Mouse (Mus musculus): ENCODE measurements around the gene Hmgb2. TPM values are rescaled to one million over a fixed set of nuclear protein-coding genes. Genes with fewer than 3 reads are reported as not detected.

Gene Hmgb2
- polyA plus RNA-seq (2015; fragmentation: Nextera tagmentation; extraction: Ambion mirVana), result 210 and 259 TPM in 2 replicates

DNA sequence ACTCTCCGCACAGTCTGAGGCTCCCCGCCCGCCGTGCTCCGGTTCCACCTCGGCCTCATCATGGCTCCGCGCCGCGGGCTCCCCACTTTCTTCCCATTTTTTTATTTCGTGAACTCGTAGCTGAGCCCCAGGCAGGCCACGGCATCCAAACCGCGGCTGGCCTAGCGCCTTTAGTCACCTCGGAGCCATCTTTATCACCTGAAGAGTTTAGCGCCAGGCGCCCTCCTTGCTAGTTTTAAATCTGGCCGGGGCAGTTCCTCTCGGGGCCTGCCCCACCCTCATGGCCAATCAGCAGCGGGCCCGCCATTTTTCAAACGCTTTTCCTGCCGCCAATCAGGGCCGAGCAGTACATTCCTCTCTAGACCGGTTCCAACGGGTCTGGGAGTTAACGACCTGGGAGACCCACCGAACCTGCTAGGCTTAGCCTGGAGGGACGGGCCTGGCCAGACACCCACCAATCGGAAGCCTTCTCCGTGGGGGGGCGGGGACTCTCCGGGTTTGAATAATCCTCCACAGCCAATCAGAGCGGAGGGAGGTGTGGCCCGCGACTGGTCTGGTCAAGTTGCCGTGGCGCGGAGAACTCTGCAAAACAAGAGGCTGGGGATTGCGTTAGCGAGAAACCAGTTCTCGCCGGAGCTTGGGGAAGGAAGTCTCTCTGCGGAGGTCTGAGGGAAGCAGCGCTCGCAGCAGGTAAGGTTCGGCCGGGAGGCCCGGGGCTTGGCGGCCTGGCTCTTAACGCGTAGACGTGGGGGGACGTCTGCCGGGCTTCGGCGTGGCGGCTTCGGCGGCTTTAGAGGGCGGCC, at the start of gene Hmgb2:
TSS of gene Hmgb2 (plus strand) at position 592 of the 803 bp plus-strand sequence.
- under 1% methylated on average over 63 of the region's 63 CpGs for whole genome bisulfite sequencing
- Histone ChIP-seq H3K36me3 (peaks cover 7% of the 10 kb centered on the region; the same call in 1 of the 2 replicates), H3K4me2 (replicated peaks) (peak within 1 kb of the TSS; percentile 96), H3K27me3 (no peaks in the 10 kb centered on the region), H3K9ac (replicated peaks) (peak within 1 kb of the TSS; percentile 96), H3K4me1 (replicated peaks) (peaks cover 12% of the 10 kb centered on the region), H3K9me3 (no peaks in the 10 kb centered on the region), H3K27ac (peak within 1 kb of the TSS; percentile 99), H3K4me3 (replicated peaks) (peak within 1 kb of the TSS; percentile 84)
- ATAC-seq, result peak; percentile 100

DNA sequence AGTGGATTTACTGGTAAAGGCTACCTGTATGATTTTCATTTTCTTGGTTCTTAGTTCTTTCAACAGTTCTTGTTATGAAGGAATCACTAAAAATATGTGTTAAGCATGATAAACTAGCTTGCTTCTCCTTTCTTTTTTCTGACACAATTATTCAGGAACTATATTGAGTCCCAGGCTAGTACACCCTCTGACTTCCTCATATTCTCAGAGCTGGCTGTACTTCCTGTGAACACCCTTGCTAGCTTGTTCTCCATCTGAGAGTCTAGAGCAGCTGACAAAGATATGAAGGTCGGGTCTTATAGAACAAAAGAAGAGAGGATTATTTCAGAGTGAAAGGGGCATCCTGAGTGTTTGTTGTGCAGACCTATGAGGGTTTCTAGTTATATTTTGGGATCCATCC, 48.9 kb upstream of the Hmgb2 start:
- H3K4me3 ChIP-seq (replicated peaks), result no peak overlapping the region
- 52% methylated on average over 1 of the region's 1 CpGs for WGBS
- no peaks in the 10 kb centered on the region for H3K27me3 ChIP-seq
- no peaks in the 10 kb centered on the region for H3K4me1 ChIP-seq (replicated peaks)
- no peaks in the 10 kb centered on the region for H3K36me3 ChIP-seq
- no peak overlapping the region for H3K9ac ChIP-seq (replicated peaks)
- no peaks in the 10 kb centered on the region for H3K9me3 ChIP-seq
- ATAC-seq, result no peak
- no peak overlapping the region for H3K4me2 ChIP-seq (replicated peaks)
- H3K27ac ChIP-seq, result no peak overlapping the region

DNA sequence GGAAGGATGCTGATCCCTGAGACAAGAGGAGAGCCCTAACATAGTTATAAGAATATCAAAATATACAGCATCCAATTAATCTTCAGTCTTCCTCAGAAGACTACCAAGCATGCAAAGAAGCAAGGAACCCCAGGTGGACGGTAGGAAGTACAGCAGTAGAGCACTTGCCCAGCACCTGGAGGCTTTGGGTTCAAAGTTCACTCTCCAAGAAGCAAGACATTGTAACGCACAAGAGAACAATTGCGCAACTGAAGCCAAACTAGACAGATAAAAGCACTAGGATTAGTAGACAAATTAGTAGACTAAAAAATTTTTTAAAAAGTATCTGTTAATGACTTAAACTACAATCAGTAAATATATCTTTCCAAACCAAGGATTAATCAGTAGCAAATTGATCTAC, 48.0 kb upstream of the Hmgb2 start:
- Histone ChIP-seq H3K4me2 (replicated peaks) (no peak overlapping the region), H3K27me3 (no peaks in the 10 kb centered on the region), H3K27ac (no peak overlapping the region), H3K36me3 (no peaks in the 10 kb centered on the region), H3K4me1 (replicated peaks) (no peaks in the 10 kb centered on the region), H3K9ac (replicated peaks) (no peak overlapping the region), H3K9me3 (no peaks in the 10 kb centered on the region), H3K4me3 (replicated peaks) (no peak overlapping the region)
- ATAC-seq, result no peak
- WGBS, result 93% methylated on average over 3 of the region's 3 CpGs

DNA sequence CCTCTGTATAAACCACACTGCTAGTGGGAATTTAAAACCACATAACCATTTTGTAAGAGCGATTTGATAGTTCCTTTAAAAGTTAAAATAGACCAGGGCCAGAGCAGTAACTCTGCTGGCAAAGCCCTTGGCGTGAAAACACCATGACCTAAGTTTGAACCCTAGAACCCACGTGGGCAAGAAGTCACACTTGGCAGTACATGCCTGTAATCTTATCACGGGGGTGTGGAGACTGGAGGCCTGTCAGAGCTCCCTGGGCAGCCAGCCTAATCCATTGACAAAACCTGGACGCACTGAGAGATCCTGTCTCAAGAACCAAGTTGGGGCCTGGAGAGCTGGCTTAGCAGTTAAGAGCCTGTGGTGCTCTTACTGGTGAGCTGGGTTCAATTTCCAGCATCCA, 43.1 kb upstream of the Hmgb2 start:
- no peaks in the 10 kb centered on the region for H3K36me3 ChIP-seq
- no peak for ATAC-seq
- H3K27ac ChIP-seq, result no peak overlapping the region
- no peak overlapping the region for H3K4me2 ChIP-seq (replicated peaks)
- whole genome bisulfite sequencing, result 58% methylated on average over 5 of the region's 5 CpGs
- no peak overlapping the region for H3K9ac ChIP-seq (replicated peaks)
- H3K27me3 ChIP-seq, result no peaks in the 10 kb centered on the region
- H3K4me1 ChIP-seq (replicated peaks), result no peaks in the 10 kb centered on the region
- no peak overlapping the region for H3K4me3 ChIP-seq (replicated peaks)
- H3K9me3 ChIP-seq, result no peaks in the 10 kb centered on the region

DNA sequence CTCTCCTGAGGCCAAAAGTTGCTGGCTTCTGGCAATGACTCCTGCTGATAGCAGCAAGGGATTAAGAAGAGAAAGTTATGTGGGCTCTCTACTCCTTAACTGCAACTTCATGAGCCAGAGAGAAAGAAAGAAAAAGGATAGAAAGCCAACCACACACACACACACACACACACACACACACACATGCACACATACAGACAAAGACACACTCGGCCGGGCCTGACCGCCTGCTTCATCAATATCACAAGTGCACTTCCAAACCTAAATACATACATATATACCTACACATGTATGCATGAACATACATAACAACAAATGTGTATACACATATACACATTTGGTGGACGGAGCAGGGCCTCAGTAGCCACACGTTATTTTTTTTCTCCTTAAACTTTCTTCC, 40.8 kb upstream of the Hmgb2 start:
- ATAC-seq, result no peak
- Histone ChIP-seq H3K9me3 (no peaks in the 10 kb centered on the region), H3K9ac (replicated peaks) (no peak overlapping the region), H3K27me3 (no peaks in the 10 kb centered on the region), H3K27ac (no peak overlapping the region), H3K4me3 (replicated peaks) (no peak overlapping the region), H3K4me1 (replicated peaks) (no peaks in the 10 kb centered on the region), H3K36me3 (no peaks in the 10 kb centered on the region), H3K4me2 (replicated peaks) (no peak overlapping the region)
- 91% methylated on average over 5 of the region's 5 CpGs for WGBS

DNA sequence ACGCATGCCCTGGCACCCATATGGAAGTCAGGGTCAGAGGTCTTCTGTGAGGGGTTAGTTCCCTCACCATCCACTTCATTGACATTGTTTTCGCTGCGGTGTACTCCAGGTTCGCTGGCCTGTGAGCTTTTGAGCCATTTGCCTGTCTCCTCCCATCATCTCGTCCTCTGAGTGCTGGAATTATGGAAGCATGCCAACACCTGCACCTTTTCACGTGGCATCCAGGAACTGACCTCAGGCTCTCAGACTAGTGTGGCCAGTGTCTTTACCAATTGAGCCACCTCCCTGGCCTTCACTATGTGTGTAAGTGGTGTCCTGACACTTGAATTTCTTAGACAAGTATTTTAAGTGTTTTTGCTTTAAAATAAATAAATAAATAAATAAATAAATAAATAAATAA, 38.0 kb upstream of the Hmgb2 start:
- Histone ChIP-seq H3K9me3 (no peaks in the 10 kb centered on the region), H3K4me3 (replicated peaks) (no peak overlapping the region), H3K27ac (no peak overlapping the region), H3K36me3 (no peaks in the 10 kb centered on the region), H3K4me1 (replicated peaks) (no peaks in the 10 kb centered on the region), H3K9ac (replicated peaks) (no peak overlapping the region), H3K27me3 (no peaks in the 10 kb centered on the region), H3K4me2 (replicated peaks) (no peak overlapping the region)
- no peak for ATAC-seq
- WGBS, result 91% methylated on average over 6 of the region's 6 CpGs

DNA sequence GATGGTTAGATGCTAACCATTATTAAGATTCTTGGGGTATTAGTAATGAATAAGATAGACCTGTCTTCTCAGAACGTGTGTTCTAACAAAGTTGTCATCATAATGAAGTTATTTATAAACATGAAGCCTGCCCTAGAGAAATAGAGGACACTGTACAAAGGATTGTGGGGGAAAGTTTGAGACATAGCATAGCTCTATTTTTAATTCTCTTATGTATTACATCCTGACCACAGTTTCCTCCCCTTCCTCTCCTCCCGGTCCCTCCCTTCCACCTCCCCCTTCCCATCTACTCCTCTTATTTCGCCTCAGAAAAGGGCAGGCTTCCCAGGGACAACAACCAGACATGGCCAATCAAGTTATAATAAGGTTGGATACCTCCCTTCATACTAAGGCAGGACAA, 33.3 kb upstream of the Hmgb2 start:
- Histone ChIP-seq H3K27me3 (no peaks in the 10 kb centered on the region), H3K4me1 (replicated peaks) (no peaks in the 10 kb centered on the region), H3K36me3 (peaks cover 27% of the 10 kb centered on the region), H3K9me3 (no peaks in the 10 kb centered on the region), H3K4me2 (replicated peaks) (no peak overlapping the region), H3K9ac (replicated peaks) (no peak overlapping the region), H3K4me3 (replicated peaks) (no peak overlapping the region), H3K27ac (no peak overlapping the region)
- no peak for ATAC-seq
- 77% methylated on average over 3 of the region's 3 CpGs for WGBS

DNA sequence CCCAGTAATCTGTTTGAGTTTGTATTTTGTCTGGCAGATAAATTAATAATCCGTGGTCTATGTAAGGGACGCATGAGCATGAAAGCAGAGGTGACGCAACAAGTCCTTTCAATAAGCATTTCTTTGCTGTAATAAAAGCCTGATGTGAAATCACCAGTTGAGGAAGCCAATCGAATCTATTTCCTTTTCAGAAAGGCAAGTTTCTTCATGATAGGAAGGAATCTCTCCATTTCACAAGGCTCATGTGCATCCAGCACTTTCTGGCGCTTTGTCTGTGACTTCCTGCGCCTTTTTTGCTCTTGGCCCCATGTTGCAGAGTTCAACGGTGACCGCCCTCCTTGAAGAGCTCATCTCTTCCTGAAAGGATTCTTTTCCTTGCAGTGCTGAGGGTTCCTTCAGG, 32.0 kb upstream of the Hmgb2 start:
- Histone ChIP-seq H3K4me3 (replicated peaks) (no peak overlapping the region), H3K27me3 (no peaks in the 10 kb centered on the region), H3K27ac (no peak overlapping the region), H3K36me3 (peaks cover 30% of the 10 kb centered on the region), H3K4me1 (replicated peaks) (no peaks in the 10 kb centered on the region), H3K9ac (replicated peaks) (no peak overlapping the region), H3K9me3 (no peaks in the 10 kb centered on the region), H3K4me2 (replicated peaks) (no peak overlapping the region)
- ATAC-seq, result no peak
- WGBS, result 94% methylated on average over 8 of the region's 8 CpGs

DNA sequence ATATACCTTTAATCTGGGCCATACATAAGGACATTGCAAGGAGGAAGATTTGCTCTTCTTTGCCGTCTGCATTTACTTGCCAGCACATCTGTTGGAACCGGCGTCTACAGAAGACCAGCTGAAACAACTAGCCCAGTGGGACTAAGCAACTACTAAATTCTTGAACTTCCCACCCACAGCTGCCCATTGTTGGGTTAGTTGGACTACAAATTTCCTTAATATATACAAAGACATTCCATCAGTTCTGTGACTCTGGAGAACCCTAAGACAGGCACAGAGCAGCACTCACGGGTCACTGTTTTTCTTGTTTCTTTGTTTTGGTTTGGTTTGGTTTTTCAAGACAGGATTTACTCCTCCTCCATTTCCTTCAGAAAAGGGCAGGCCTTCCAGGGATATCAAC, 31.1 kb upstream of the Hmgb2 start:
- Histone ChIP-seq H3K27me3 (no peaks in the 10 kb centered on the region), H3K27ac (no peak overlapping the region), H3K4me2 (replicated peaks) (no peak overlapping the region), H3K9me3 (no peaks in the 10 kb centered on the region), H3K4me3 (replicated peaks) (no peak overlapping the region), H3K9ac (replicated peaks) (no peak overlapping the region), H3K36me3 (peaks cover 30% of the 10 kb centered on the region), H3K4me1 (replicated peaks) (peaks cover 6% of the 10 kb centered on the region)
- ATAC-seq, result no peak
- 86% methylated on average over 4 of the region's 4 CpGs for WGBS

DNA sequence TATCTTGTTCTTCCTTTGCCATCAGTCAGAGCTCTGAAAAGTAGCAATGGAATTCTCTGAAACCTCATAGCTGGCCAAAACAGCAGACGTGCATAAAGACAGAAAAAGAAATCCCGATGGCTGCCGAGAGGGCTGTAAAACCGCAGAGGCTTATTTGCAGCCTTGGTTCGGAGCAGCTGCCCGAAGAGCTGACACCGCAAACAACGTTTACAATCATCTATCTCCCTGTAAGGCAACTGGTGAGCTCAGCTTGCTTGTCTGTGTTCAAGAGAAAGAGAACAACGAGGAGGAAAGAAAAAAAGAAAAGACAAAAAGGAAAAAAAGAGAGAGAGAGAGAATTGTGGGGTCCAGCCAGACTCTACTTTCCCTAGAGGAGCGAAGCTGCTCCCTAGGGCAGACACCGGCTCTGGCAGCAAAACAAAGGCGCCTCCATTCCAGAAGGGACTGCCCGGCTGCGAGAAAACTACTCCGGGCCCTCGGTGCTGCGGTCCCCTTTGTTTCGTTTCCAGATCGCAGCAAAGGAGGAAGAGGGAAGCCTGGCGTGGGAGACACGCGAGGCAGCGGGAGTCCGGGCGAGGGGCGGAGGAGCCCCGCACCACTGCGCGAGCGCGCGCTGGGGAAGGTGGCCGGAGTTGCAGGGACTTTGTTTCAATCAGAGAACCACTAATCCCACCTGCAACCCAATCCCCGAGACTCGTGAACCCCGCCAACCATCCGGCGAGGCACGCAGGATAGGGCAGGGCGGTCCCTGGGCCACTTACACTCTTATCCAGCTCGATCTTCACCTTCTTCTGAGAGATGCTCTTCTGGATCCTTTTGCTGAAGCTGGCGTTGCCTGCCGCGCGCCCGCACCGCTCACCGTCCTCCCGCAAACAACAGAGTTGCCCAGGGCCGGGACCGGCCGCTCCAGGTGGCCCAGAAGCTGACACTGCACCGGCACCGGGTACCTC, 24.9 kb upstream of the Hmgb2 start:
- H3K4me1 ChIP-seq (replicated peaks), result peaks cover 14% of the 10 kb centered on the region
- peak overlapping the region; percentile 98 for H3K27ac ChIP-seq
- H3K9me3 ChIP-seq, result no peaks in the 10 kb centered on the region
- H3K9ac ChIP-seq (replicated peaks), result peak overlapping the region; percentile 92
- H3K4me2 ChIP-seq (replicated peaks), result peak overlapping the region; percentile 79
- no peaks in the 10 kb centered on the region for H3K27me3 ChIP-seq
- under 1% methylated on average over 54 of the region's 54 CpGs for WGBS
- H3K36me3 ChIP-seq, result peaks cover 13% of the 10 kb centered on the region
- H3K4me3 ChIP-seq (replicated peaks), result peak overlapping the region; percentile 86
- peak; percentile 77 for ATAC-seq

DNA sequence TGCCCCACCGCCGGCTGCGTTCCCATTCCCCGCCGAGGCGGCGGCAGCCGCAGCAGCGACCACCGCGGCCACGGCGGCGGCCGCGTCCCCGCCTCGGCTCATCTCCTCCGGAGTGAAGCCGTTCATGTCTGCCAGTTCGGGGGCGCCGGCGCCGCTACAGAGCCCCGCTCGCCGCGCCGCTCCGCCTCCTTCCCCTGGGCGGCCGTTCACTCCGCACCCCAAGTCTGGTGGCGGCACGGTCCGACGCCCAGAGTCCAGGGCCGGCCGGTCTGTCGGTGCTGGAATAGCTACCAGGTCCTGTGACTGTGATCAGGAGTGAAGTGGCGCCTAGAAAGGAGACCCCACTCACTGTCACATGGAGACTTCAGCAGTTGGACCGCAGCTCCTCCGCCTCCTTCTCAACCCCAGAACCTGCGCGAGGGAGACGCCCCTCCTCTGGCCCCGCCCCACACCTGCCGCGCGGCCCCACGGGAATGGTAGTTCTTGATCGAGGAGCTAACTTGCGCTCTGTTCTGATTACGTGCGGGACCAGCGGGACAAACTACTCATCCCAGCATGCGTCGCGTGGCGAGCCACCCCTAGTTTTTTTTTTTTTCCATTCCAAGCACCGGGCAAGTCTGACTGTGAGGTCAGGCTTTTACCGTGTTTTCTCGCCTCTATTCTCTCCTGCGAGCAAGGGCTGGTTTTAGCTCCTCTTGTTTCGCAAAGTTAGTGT, 24.1 kb upstream of the Hmgb2 start, which contains the start of gene Sap30:
TSS of gene Sap30 (minus strand) at position 420 of the 715 bp plus-strand sequence.
- ATAC-seq, result peak; percentile 96

More for the DNA sequence above, 24.1 kb upstream of the Hmgb2 start, which contains the start of gene Sap30:
- peaks cover 14% of the 10 kb centered on the region for H3K4me1 ChIP-seq (replicated peaks)
- H3K27ac ChIP-seq, result peak within 1 kb of the TSS; percentile 98
- peak within 1 kb of the TSS; percentile 79 for H3K4me2 ChIP-seq (replicated peaks)
- H3K36me3 ChIP-seq, result peaks cover 7% of the 10 kb centered on the region
- WGBS, result under 1% methylated on average over 53 of the region's 66 CpGs
- no peaks in the 10 kb centered on the region for H3K27me3 ChIP-seq
- H3K4me3 ChIP-seq (replicated peaks), result peak within 1 kb of the TSS; percentile 86
- no peaks in the 10 kb centered on the region for H3K9me3 ChIP-seq
- peak within 1 kb of the TSS; percentile 92 for H3K9ac ChIP-seq (replicated peaks)
